ENCODE assay signal across 20 mouse cellular contexts in genomic region chr11:60514941-60515340, GRCm38 (mm10). TPM values are rescaled to one million over a fixed set of nuclear protein-coding genes. Genes with fewer than 3 reads are reported as not detected.
DNase-seq lines count a peak whose midpoint lies in the region; ATAC-seq and TF ChIP-seq lines count a peak whose summit lies in the region.
"Had no signal": no experiment of that assay in that cellular context is flagged by ENCODE, and none has a peak within 500 bp of the region (broad histone marks: within the 10 kb centered on the region; RNA-seq: fewer than 3 reads in every experiment).

No protein-coding gene starts in this region.

- H3K4me1 ChIP-seq in lung, adult 2 months (ENCODE audit: control insufficient read depth, insufficient read depth, low read length), result no peaks in the 10 kb centered on the region
- H3K4me1 ChIP-seq in forebrain, postnatal 0 days (ENCODE audit: insufficient read depth), result no peaks in the 10 kb centered on the region
- H3K4me1 ChIP-seq: limb, embryonic 15.5 days had no signal

- H3K27me3 ChIP-seq in forebrain, postnatal 0 days (ENCODE audit: insufficient read depth, low read length), result no peaks in the 10 kb centered on the region; the same call in 1 of the 2 replicates

- no peaks in the 10 kb centered on the region for H3K36me3 ChIP-seq in forebrain, postnatal 0 days (ENCODE audit: insufficient read depth)
- H3K36me3 ChIP-seq: limb, embryonic 15.5 days; liver, embryonic 15.5 days had no signal

- TF ChIP-seq POLR2A in lung, adult 2 months (IDR thresholded peaks at IDR 0.05; ENCODE audit: borderline replicate concordance, extremely low read depth, low read depth, low read length), result no peak

- no peak overlapping the region for H3K27ac ChIP-seq in forebrain, postnatal 0 days (ENCODE audit: low read depth, low read length)
- H3K27ac ChIP-seq: limb, embryonic 15.5 days; liver, embryonic 15.5 days had no signal

- WGBS in lung, adult 2 months, result 44% methylated on average over 2 of the region's 2 CpGs
- 67% methylated on average over 2 of the region's 2 CpGs for WGBS in forebrain, postnatal 0 days

- DNase-seq in 3134 (ENCODE audit: extremely low read depth, insufficient read length, low spot score) (peak; percentile 62), R1 (ENCODE audit: low read depth, low spot score) (peak; percentile 46)
- peak; percentile 47 for DNase-seq in lung, adult 2 months
- peak; percentile 64 for DNase-seq in lung, postnatal 25 days (ENCODE audit: low spot score)
- DNase-seq in forebrain, postnatal 0 days, result no peak
- no peak for DNase-seq in layer of hippocampus, adult 8-10 months (ENCODE audit: low spot score in 2 of 2)
- DNase-seq in kidney, postnatal 25 days, result no peak
- DNase-seq: adrenal gland, postnatal 25 days; cerebellum, adult 11 months; cerebellum, postnatal 10 days; heart, adult 18-20 months; kidney, adult 9 months; midbrain, embryonic 14.5 days; right cerebral cortex, postnatal 14 days had no signal

- no peak for ATAC-seq in forebrain, postnatal 0 days
- ATAC-seq in monocyte, adult 5-6 weeks (replicated peaks; ENCODE audit: insufficient number of reproducible peaks, low FRiP score, low TSS enrichment, poor library complexity, severe bottlenecking), result no peak

- H3K9ac ChIP-seq in forebrain, postnatal 0 days, result no peak overlapping the region
- H3K9ac ChIP-seq: limb, embryonic 15.5 days; liver, embryonic 15.5 days had no signal

- no peak overlapping the region for H3K4me3 ChIP-seq in lung, adult 2 months (replicated peaks; ENCODE audit: extremely low read depth, low read depth, low read length)
- no peak overlapping the region for H3K4me3 ChIP-seq in forebrain, postnatal 0 days (ENCODE audit: low read depth, low read length)
- H3K4me3 ChIP-seq: limb, embryonic 15.5 days; liver, embryonic 15.5 days; megakaryocyte, embryonic 14.5 days; myocyte had no signal

- H3K4me2 ChIP-seq in forebrain, postnatal 0 days (ENCODE audit: low read depth), result no peak overlapping the region
- H3K4me2 ChIP-seq: limb, embryonic 15.5 days; liver, embryonic 15.5 days had no signal

- TF ChIP-seq CTCF in lung, adult 2 months (IDR thresholded peaks at IDR 0.05; ENCODE audit: insufficient read depth, low read length), result no peak
- TF ChIP-seq CTCF in forebrain, postnatal 0 days (IDR thresholded peaks at IDR 0.05; ENCODE audit: low read depth), result no peak

- H3K9me3 ChIP-seq in forebrain, postnatal 0 days (ENCODE audit: low read length), result no peaks in the 10 kb centered on the region
- H3K9me3 ChIP-seq: limb, embryonic 15.5 days; liver, embryonic 15.5 days had no signal

RNA-seq across cellular contexts. Expression of gene Alkbh5, which starts 21.2 kb away (rescaled TPM):
- 28.0 and 28.3 TPM in 2 replicates for polyA plus RNA-seq in lung, adult 2 months (2012; rRNA removed)
- 28.3 and 32.8 TPM in 2 replicates for total RNA-seq in forebrain, postnatal 0 days (2014; rRNA removed)
- polyA plus RNA-seq in forebrain, postnatal 0 days (2015; fragmentation: Nextera tagmentation; extraction: Ambion mirVana), result 14.2 and 21.8 TPM in 2 replicates
- total RNA-seq in layer of hippocampus, adult 8-10 months (2022), result 10 to 100 TPM; 53.7 to 60.9 (median 57.8) TPM
- total RNA-seq in monocyte, adult 5-6 weeks (2017), result 26.6 to 33.2 TPM (median 29.5 TPM) in 3 replicates

RNA-seq across cellular contexts. Expression of gene Myo15, which starts 45.8 kb away (rescaled TPM):
- 0.43 and 0.45 TPM in 2 replicates for polyA plus RNA-seq in lung, adult 2 months (2012; rRNA removed)
- total RNA-seq in forebrain, postnatal 0 days (2014; rRNA removed), result 0.24 and 0.54 TPM in 2 replicates
- polyA plus RNA-seq in forebrain, postnatal 0 days (2015; fragmentation: Nextera tagmentation; extraction: Ambion mirVana), result 0.10 and 0.13 TPM in 2 replicates
- total RNA-seq in layer of hippocampus, adult 8-10 months (2022), result under 1 TPM; 0.07 to 0.20 (median 0.14) TPM
- total RNA-seq in monocyte, adult 5-6 weeks (2017), result 0.10 TPM in 2 of 3 replicates, not detected in the other
- total RNA-seq: heart, adult 18-20 months had no signal
- polyA plus RNA-seq: C2C12; midbrain, embryonic 14.5 days; myocyte had no signal

Comparison
In these comparisons a context has a peak if more than half of its experiments do, and no peak if none do; other contexts are left out.
1. DNase-seq: peak in 3134 (single experiment), R1 (single experiment), lung, adult 2 months (single experiment) and lung, postnatal 25 days (single experiment); none in forebrain, postnatal 0 days (single experiment), layer of hippocampus, adult 8-10 months (0 of 2) and kidney, postnatal 25 days (0 of 2).